Mouse (Mus musculus): ENCODE results near the gene Hmgb1. TPM values are rescaled to one million over a fixed set of nuclear protein-coding genes. Genes with fewer than 3 reads are reported as not detected.

The Hmgb1 gene
- total RNA-seq, 2 experiments from 2014 or later, result 186 to 230 TPM

GRCm38 (mm10) chr5:149053352-149054168 is 130.7 kb downstream of the Hmgb1 start:
- DNase-seq, result peak; percentile 36

GRCm38 (mm10) chr5:149052421-149053338 is 131.6 kb downstream of the Hmgb1 start:
- DNase-seq, result peak; percentile 99

- DNase-seq, result peak; percentile 89
Observed at GRCm38 (mm10) chr5:149051571-149052420, 132.5 kb downstream of the Hmgb1 start.

DNA sequence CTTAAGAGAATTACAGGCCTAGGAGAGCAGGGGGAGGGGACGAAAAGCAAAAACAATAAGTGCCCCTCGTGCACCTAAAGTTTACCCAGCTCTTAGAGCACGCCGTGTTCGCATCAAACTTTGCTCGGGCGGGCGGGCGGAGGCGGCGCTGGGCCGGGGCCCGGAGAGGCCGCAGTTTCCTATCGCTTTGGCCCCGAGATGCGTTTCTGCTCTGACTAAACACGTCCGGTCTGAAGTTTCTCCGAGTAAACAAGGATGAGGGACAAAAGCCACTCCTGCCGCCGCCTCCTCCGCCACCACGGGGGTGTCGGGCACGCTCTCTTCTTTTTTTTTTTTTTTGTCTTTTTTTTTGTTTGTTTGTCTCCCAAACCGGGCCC is 133.1 kb downstream of the Hmgb1 start:
- DNase-seq, result peak; percentile 77

DNA sequence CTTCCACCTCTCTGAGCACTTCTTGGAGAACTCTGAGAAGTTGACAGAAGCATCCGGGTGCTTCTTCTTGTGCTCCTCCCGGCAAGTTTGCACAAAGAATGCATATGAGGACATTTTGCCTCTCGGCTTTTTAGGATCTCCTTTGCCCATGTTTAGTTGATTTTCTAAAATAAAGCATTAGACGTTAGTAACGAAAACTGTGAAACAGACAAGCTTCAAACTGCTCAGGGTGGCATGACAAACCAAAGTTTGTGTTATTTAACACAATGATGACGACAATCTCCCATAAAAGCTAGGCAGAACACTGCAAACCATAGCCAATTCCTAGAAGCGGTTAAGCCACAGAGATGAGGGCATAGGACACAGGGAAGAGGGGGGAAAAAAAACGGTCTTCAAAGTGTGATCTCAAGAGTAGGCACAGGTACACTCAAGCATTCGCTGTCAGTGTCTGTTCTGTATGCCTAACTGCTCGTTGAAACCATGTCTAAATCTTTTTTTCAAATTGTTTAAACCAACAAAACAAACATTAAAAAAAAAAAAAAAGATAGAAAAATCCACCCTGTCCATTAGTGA is 133.6 kb downstream of the Hmgb1 start:
- no peak for DNase-seq

DNA sequence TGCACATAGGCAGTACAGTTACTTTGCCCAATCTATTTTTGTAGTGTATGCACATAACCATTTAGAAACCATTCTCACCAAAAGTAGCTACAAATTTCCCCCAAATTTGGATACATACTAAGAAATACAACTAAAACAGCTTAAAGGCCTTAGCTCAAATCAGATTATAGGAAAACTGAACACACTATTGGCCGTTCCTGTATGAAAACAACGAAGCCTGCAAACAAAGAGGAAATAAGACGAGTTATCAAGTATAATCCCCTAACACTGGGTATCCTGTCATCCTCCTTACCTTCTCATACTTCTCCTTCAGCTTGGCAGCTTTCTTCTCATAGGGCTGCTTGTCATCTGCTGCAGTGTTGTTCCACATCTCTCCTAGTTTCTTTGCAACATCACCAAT is 134.9 kb downstream of the Hmgb1 start:
- DNase-seq, result no peak

DNA sequence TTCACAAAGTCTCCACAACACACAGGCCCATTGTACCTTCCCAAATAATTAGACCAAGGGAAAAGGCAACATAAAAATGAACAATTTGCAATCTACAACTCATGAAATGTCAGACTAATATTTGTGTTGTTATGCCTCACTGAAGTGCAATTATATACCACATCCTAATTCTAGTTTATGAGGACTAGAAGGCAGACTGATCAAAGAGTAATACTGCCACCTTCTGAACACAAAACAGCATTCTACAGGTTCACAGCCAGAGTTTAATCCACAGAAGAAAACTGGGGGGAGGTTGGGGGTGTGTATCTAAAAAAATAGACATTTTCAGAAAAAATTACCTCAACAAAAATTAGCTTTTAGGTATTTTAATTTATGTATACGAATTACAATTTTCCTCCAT is 135.3 kb downstream of the Hmgb1 start:
- DNase-seq, result no peak

- no peak for DNase-seq
Observed at GRCm38 (mm10) chr5:149046650-149047049, 137.6 kb downstream of the Hmgb1 start.

DNA sequence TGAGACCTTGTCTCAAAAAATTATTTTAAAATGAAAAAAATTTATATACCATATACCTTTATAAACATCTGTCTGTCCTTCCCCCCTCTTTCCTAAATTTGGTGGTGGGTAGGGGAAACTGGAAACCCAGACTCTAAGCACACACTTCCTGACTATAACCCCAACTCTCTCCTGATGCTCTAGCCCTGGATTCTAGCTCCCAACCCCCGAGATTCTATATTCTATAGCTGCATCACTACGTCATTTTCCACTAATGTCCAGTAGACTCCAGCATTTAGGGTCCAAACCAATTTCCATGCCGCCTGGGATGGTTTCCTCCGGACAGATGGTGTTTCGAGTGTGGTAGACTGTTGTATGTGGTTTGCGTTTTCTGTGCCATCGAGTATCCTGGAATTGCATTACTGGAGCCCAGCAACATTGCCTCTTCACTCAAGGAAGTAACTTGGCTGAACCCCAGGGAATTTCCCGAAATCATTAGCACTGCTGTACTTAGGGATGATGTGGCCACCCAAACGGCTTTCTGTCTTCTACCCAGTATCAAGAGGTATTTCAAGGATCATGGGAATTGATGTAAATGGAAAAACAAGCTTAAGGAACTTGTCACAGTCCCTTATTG is 138.7 kb downstream of the Hmgb1 start:
- DNase-seq, result no peak

DNA sequence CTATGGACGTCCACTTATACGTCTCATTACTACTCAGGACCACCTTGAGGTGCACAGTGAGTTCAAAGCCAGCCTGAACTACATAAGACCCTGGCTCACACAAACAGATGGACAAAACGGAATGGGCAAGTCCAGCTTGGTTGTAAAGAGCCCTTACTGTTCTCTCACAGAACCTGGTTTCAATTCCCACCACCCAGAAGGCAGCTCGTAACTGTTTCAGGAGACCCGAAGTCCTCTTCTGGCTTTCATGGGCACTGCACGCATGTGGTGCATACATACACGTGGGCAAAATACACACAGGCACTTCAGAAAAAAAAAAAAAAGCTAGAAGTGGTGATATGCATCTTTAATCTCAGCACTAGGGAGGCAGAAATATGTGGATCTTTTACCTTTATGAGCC is 139.2 kb downstream of the Hmgb1 start:
- DNase-seq, result no peak

GRCm38 (mm10) chr5:149044067-149044466 is 140.2 kb downstream of the Hmgb1 start:
- no peak for DNase-seq

DNA sequence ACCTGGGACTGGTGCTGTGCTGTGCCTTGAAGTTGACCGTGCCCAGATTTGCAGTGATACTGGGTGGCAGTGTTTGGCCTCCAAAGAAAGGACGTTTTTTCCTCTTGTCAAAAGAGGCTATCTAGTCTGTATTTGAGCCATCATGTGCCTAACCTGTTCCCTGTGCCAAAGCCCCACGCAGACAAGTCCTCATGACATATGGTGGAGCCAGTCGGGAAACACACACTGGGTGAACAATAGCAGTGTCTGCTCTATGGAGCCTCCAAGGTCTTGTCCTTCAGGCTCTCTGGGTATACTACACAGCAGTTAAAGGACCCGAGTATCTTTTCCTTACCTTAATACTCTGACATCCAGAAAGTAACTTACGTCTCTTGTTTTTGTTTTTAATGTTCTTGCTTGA is 141.0 kb downstream of the Hmgb1 start:
- no peak for DNase-seq

GRCm38 (mm10) chr5:149039825-149040224 is 144.5 kb downstream of the Hmgb1 start:
- DNase-seq, result no peak

DNA sequence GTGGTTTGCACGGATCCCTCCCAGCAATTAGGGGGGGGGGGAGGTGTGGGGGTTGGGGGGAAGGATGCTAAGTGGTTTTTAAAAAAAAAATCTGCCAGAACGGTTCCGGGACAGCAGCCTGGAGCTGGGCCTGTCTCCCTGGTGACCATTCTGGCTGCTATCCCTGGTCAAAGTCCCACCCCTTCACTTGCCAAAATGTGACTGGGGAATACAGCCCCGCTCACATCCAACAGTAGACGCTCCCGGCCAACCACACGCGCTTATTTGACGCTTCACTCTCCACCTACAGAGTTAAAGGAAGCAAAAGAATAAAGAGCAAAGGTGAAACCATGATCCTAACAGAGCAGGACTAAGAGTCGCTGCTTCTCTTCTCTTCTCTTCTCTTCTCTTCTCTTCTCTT is 146.6 kb downstream of the Hmgb1 start:
- peak; percentile 73 for DNase-seq

DNA sequence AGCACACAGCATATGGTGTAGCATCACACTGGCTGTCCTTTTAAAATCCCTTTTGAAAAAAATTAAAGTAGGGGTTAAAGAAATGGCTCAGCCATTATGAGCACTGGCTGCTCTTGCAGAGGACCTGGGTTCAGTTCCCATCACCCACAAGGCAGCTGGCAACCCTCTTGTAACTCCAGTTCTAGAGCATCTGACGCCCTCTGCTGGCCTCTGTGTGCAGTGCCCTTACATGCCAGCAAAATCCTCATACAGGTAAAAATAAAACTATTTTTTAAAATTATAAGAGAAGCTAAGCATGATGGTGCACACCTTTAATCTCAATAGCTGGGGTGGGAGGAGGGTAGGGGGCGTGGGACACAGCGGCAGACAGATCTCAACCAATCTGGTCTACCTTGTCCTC is 147.4 kb downstream of the Hmgb1 start:
- no peak for DNase-seq

DNA sequence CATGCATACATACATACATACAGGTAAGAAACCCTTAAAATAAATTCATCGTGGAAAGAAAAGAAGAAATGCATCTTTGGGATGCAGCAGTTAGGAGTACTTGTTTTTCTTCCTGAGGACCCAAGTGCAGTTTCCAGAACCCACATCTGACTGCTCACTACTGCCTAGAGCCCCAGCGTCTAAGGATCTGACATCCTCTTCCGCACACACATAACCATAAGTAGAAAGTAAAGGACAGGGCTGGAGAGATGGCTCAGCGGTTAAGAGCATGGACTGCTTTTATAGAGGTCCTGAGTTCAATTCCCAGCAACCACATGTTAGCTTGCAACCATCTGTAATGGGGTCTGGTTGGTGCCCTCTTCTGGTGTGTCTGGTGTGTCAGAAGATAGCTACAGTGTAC is 151.9 kb downstream of the Hmgb1 start:
- no peak for DNase-seq

DNA sequence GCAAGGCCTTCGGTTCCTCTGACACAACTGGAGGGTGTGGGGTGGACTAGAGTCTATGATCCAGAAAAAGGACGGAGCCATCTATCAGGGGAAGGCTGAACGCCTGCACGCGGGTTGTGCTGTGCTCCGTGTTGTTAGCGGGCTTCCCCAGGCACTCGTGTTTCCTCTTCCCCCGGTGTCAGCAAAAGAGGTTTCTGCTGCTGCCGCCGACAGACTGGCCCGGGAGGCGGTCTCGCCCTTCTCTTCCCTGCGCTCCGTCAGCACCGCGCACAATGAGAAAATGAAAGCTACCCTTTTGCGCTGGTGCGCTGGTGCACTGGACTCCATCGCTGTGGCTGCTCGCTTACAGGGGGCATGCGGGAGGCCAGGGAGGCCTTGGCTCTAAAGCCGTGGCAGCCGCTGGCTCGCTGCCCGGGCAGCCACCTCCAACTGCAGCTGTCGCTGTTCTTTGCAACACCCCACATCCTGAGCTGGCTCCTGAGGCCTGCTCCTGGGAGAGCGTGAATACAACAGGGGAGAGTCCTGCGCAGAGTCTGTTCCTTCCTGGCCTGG is 153.0 kb downstream of the Hmgb1 start:
- peak; percentile 84 for DNase-seq

- no peak for DNase-seq
Observed at GRCm38 (mm10) chr5:149030103-149030502, 154.2 kb downstream of the Hmgb1 start.

DNA sequence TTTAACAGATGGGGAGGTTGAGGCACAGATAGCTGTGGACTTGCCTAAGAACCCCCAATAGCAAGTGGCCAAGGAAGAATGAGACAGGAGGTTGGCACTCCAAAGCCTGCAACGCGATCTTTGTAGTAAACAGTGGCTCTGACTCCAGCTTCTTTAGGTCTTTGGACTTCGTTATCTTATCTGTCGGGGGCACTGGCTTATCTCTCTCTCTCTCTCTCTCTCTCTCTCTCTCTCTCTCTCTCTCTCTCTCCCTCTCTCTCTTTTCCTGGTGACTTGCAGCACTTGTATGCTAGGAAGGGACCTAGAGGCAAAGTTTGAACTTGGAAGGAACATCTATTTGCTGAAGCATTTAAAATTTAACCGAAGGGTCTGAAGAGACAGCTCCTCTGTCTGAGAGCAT is 155.9 kb downstream of the Hmgb1 start:
- no peak for DNase-seq

GRCm38 (mm10) chr5:149027389-149027788 is 156.9 kb downstream of the Hmgb1 start:
- DNase-seq, result no peak

DNA sequence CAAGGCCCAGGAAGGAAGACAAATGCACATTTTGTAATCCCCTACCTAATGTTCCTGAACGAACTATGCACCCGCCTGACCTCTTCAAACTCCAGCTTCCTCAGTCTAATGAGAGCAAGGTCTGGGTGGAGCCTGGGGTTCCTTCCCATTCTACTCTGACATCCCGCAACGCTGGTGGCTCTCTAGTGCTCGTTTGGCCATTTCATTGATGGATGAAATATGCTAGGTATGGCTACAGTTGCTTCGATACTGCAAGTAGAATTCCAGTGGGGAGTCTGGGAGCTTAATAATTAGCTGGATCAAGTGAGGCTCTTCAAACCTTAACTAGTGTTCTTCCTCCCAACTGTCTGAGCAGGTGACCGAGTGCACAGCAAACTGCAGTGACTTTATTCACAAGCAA is 163.2 kb downstream of the Hmgb1 start:
- no peak for DNase-seq

Measured in adrenal gland, postnatal 10 days (tissue).